Mouse (Mus musculus): ENCODE measurements around the gene Crebl2.

DNA sequence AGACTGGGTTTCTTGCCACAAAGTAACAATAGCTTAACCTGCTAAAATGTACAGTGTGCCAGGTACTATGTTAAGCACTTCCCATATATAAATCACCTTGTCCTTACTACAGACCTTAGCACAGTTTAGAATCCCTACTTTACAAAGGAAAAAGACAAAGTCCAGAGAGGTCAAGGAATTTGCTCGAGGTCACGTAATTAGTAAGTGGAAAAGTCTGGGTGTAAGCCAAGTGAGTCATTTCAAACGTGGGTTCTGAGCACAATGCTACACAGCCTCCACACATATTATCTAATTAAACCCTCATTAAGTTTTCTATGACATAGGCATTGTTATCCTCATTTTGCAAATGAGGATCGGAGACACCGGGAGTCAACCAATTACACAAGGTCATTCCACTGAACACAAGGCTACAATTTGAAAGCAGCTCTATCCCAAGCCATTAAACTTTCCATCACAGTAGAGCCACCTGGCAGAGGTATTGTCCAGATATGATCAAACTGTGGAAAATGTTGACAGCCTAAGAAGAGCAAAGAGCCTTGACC lies 25.1 kb upstream of the Crebl2 start:
- TF ChIP-seq CTCF (IDR thresholded peaks at IDR 0.05; ENCODE audit: extremely low read depth, insufficient read depth, low read length): no peak
- TF ChIP-seq POLR2A (IDR thresholded peaks at IDR 0.05; ENCODE audit: extremely low read depth, insufficient read depth, low read length): no peak
